Mouse (Mus musculus): ENCODE measurements around the gene Plekha7. TPM values are rescaled to one million over a fixed set of nuclear protein-coding genes. Genes with fewer than 3 reads are reported as not detected.
"Not testable (repeated sequence)": the region's sequence is repeated elsewhere in the genome, so short reads cannot be mapped to it uniquely, and the experiment has no call there.

The Plekha7 gene
- polyA plus RNA-seq, 1 experiment from 2014 or later: 25.7 TPM

GRCm38 (mm10) chr7:116092710-116093465, 215.3 kb downstream of the Plekha7 start:
- H3K4me1 ChIP-seq (ENCODE audit: control insufficient read depth, insufficient read depth, low read length): peaks cover 9% of the 10 kb centered on the region; the same call in 1 of the 2 replicates
- H3K36me3 ChIP-seq (ENCODE audit: control insufficient read depth, insufficient read depth, low read length): no peaks in the 10 kb centered on the region
- WGBS (ENCODE audit: insufficient replicate concordance): under 1% methylated on average over 38 of the region's 38 CpGs
- peak overlapping the region; percentile 68 for H3K4me3 ChIP-seq (ENCODE audit: low read depth, low read length)
- H3K9ac ChIP-seq (ENCODE audit: low read depth, low read length): peak overlapping the region; percentile 88
- no peaks in the 10 kb centered on the region for H3K9me3 ChIP-seq (replicated peaks; ENCODE audit: control insufficient read depth, low read length)
- H3K4me2 ChIP-seq: peak overlapping the region; percentile 71
- peak overlapping the region; percentile 89 for H3K27ac ChIP-seq (ENCODE audit: low read depth, low read length)
- H3K27me3 ChIP-seq (ENCODE audit: control insufficient read depth, insufficient read depth, low read length): no peaks in the 10 kb centered on the region
- ATAC-seq (replicated peaks; ENCODE audit: insufficient number of reproducible peaks, low FRiP score, low TSS enrichment): peak; percentile 100

- H3K4me2 ChIP-seq; H3K36me3 ChIP-seq (ENCODE audit: control insufficient read depth, insufficient read depth, low read length); ATAC-seq (replicated peaks; ENCODE audit: insufficient number of reproducible peaks, low FRiP score, low TSS enrichment); H3K27me3 ChIP-seq (ENCODE audit: control insufficient read depth, insufficient read depth, low read length); H3K9ac ChIP-seq (ENCODE audit: low read depth, low read length); H3K4me1 ChIP-seq (ENCODE audit: control insufficient read depth, insufficient read depth, low read length); H3K27ac ChIP-seq (ENCODE audit: low read depth, low read length); H3K4me3 ChIP-seq (ENCODE audit: low read depth, low read length); H3K9me3 ChIP-seq (replicated peaks; ENCODE audit: control insufficient read depth, low read length): not testable (repeated sequence)
- 91% methylated on average over 11 of the region's 11 CpGs for WGBS (ENCODE audit: insufficient replicate concordance)
Measured at GRCm38 (mm10) chr7:116084366-116084765, 223.8 kb downstream of the Plekha7 start, which contains the start of gene Gm4353. Gm4353 (minus strand) TSS chr7:116084635.

Other genes starting within 250 kb of the Plekha7 start
- 0.76 TPM in 1 of 2 replicates, not detected in the other for gene Gm4353, start 223.7 kb downstream of the Plekha7 start, polyA plus RNA-seq (2014; fragmentation: Nextera tagmentation; extraction: Ambion mirVana)
- gene Rps13, start 25.8 kb upstream of the Plekha7 start, polyA plus RNA-seq (2014; fragmentation: Nextera tagmentation; extraction: Ambion mirVana): 706 and 724 TPM in 2 replicates
- gene Pik3c2a, start 135.1 kb upstream of the Plekha7 start, polyA plus RNA-seq (2014; fragmentation: Nextera tagmentation; extraction: Ambion mirVana): 24.7 and 29.5 TPM in 2 replicates
- gene Nucb2, start 196.0 kb upstream of the Plekha7 start, polyA plus RNA-seq (2014; fragmentation: Nextera tagmentation; extraction: Ambion mirVana): 6.5 and 8.7 TPM in 2 replicates